Mouse (Mus musculus): ENCODE data around the gene Prdx4. TPM values are rescaled to one million over a fixed set of nuclear protein-coding genes. Genes with fewer than 3 reads are reported as not detected.

Prdx4 gene
- polyA plus RNA-seq, 1 experiment from 2014 or later = 281 TPM

DNA sequence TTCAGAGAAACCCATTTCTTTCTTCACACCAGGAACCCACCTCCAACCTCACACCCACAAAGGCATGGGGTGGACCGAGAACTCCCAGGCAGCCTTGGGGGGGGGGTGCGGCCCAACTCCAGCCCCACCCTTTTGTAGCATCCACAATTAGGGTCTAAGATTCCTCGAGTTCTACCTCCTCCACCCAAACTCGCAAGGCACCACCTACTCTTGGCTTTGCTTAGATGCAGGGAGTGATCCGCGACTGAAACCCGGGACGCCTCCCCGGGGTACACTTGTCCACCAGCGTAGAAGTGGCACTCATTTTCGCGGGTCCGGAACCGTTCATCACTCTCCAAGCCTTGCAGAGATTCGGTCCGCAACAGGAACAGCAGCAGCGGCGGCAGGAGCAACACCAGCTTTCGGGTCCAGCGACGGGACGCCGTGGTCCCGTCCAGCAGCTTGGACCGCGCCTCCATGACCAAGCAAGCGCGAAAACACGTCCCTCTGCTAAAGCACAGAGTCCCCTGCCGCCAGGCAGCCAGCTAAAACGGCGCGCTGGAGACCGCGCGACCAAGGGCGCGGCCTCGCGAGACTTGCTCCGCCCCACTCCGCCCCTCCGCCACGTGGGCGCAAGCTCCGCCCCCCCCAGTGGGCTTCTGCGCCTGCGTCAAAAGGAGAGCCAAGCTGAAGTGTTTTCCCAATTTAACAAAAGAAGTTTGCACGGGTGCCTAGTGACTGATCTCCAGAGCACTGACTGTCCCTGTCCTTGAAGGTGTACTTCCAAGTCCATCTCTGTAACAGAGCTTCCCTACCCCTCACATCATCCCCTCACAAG is 2.4 kb downstream of the Prdx4 start:
- H3K36me3 ChIP-seq (ENCODE audit: insufficient read depth, low read length) = no peaks in the 10 kb centered on the region
- H3K27ac ChIP-seq = peak overlapping the region; percentile 82
- 31% methylated on average over 49 of the region's 49 CpGs for WGBS
- ATAC-seq (replicated peaks; ENCODE audit: low FRiP score, low read depth) (peak; percentile 98), DNase-seq (ENCODE audit: low spot score) (peak; percentile 82)
- H3K4me1 ChIP-seq (replicated peaks; ENCODE audit: insufficient read depth, low read length) = no peaks in the 10 kb centered on the region
- no peaks in the 10 kb centered on the region for H3K9me3 ChIP-seq (replicated peaks; ENCODE audit: low read length)
- peak overlapping the region; percentile 52 for H3K4me3 ChIP-seq (replicated peaks; ENCODE audit: low read depth, low read length)
- peak overlapping the region; percentile 59 for H3K4me2 ChIP-seq (ENCODE audit: low read length)
- peak overlapping the region; percentile 67 for H3K9ac ChIP-seq (ENCODE audit: low read depth, low read length)
- no peaks in the 10 kb centered on the region for H3K27me3 ChIP-seq (ENCODE audit: insufficient read depth, low read length)
- TF ChIP-seq CTCF (IDR thresholded peaks at IDR 0.05; ENCODE audit: low read depth) = no peak

DNA sequence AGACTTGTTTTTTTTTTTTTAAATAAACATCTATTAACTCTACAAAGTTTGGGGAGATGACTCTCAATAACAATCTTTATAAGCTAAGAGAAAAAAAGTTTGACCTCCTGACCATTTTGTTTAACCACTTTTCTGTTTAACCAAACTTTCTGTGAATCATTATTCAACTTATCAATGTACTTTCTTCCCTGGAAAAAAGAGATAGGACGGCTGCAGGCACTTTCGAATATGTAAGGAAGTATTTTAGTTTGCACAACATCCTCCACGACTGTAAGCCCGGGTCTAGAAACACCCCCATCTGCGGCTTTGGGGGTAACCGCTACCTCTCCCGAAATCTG is 3.0 kb downstream of the Prdx4 start:
- no peak for DNase-seq (ENCODE audit: low spot score)
- no peaks in the 10 kb centered on the region for H3K9me3 ChIP-seq (replicated peaks; ENCODE audit: low read length)
- H3K9ac ChIP-seq (ENCODE audit: low read depth, low read length) = peak overlapping the region; percentile 67
- peak overlapping the region; percentile 52 for H3K4me3 ChIP-seq (replicated peaks; ENCODE audit: low read depth, low read length)
- 29% methylated on average over 7 of the region's 7 CpGs for WGBS
- peak overlapping the region; percentile 82; the same call in 1 of the 2 replicates for H3K27ac ChIP-seq
- no peaks in the 10 kb centered on the region for H3K36me3 ChIP-seq (ENCODE audit: insufficient read depth, low read length)
- H3K4me1 ChIP-seq (replicated peaks; ENCODE audit: insufficient read depth, low read length) = no peaks in the 10 kb centered on the region
- no peak for TF ChIP-seq CTCF (IDR thresholded peaks at IDR 0.05; ENCODE audit: low read depth)
- H3K4me2 ChIP-seq (ENCODE audit: low read length) = peak overlapping the region; percentile 59
- H3K27me3 ChIP-seq (ENCODE audit: insufficient read depth, low read length) = no peaks in the 10 kb centered on the region
- ATAC-seq (replicated peaks; ENCODE audit: low FRiP score, low read depth) = no peak

DNA sequence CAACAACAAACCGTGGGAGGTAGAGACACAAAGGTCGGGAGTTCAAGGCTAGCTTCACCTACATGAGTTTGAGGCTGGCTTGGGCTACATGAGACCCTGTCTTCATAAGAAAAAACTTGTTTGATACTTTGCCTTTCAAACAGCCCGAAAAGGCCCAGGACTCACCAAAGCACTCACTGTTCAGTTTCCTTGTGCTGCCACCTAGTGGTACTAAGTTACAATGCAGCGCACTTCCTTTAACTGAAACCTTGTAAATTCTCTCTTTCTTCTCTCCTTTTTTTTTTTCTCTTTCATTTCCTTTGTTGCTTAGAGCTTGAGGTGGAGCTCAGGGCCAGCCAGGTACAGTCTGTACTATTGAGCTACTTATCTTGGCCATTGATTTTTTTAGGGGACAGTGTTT is 22.5 kb downstream of the Prdx4 start:
- no peaks in the 10 kb centered on the region for H3K4me1 ChIP-seq (replicated peaks; ENCODE audit: insufficient read depth, low read length)

DNA sequence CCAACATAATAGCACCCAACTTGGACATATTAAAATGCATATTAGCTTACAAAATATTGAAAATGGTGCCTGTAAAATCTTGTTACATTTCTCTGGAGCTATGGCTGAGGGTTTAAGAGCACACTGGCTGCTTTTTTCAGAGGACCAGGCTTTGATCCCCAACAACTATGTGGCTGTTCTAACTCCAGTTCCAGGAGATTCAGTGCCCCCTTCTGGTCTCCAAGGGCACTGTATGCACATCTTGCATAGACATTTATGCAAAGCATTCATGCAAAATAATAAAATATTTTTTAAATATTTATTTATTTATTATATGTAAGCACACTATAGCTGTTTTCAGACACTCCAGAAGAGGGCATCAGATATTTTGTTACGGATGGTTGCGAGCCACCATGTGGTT is 34.2 kb downstream of the Prdx4 start:
- H3K27me3 ChIP-seq (ENCODE audit: insufficient read depth, low read length) = no peaks in the 10 kb centered on the region
- ATAC-seq (replicated peaks; ENCODE audit: low FRiP score, low read depth) (no peak), DNase-seq (ENCODE audit: low spot score) (no peak)
- H3K4me1 ChIP-seq (replicated peaks; ENCODE audit: insufficient read depth, low read length) = no peaks in the 10 kb centered on the region
- no peaks in the 10 kb centered on the region for H3K36me3 ChIP-seq (ENCODE audit: insufficient read depth, low read length)
- H3K4me3 ChIP-seq (replicated peaks; ENCODE audit: low read depth, low read length) = no peak overlapping the region
- no peaks in the 10 kb centered on the region for H3K9me3 ChIP-seq (replicated peaks; ENCODE audit: low read length)
- 97% methylated on average over 2 of the region's 2 CpGs for WGBS
- TF ChIP-seq CTCF (IDR thresholded peaks at IDR 0.05; ENCODE audit: low read depth) = peak; percentile 16; the same call in 1 of the 2 replicates
- no peak overlapping the region for H3K9ac ChIP-seq (ENCODE audit: low read depth, low read length)
- H3K4me2 ChIP-seq (ENCODE audit: low read length) = no peak overlapping the region
- H3K27ac ChIP-seq = no peak overlapping the region

More for the DNA sequence above, 22.5 kb downstream of the Prdx4 start:
- H3K9ac ChIP-seq (ENCODE audit: low read depth, low read length) = no peak overlapping the region
- H3K9me3 ChIP-seq (replicated peaks; ENCODE audit: low read length) = no peaks in the 10 kb centered on the region
- no peak overlapping the region for H3K4me3 ChIP-seq (replicated peaks; ENCODE audit: low read depth, low read length)
- WGBS = 41% methylated on average over 4 of the region's 4 CpGs
- H3K36me3 ChIP-seq (ENCODE audit: insufficient read depth, low read length) = no peaks in the 10 kb centered on the region
- peak; percentile 78 for TF ChIP-seq CTCF (IDR thresholded peaks at IDR 0.05; ENCODE audit: low read depth)
- no peak overlapping the region for H3K4me2 ChIP-seq (ENCODE audit: low read length)
- ATAC-seq (replicated peaks; ENCODE audit: low FRiP score, low read depth) (0 out of 2 replicates have a peak, but pooled peaks have one; percentile 33), DNase-seq (ENCODE audit: low spot score) (peak; percentile 60)
- no peaks in the 10 kb centered on the region for H3K27me3 ChIP-seq (ENCODE audit: insufficient read depth, low read length)
- no peak overlapping the region for H3K27ac ChIP-seq

DNA sequence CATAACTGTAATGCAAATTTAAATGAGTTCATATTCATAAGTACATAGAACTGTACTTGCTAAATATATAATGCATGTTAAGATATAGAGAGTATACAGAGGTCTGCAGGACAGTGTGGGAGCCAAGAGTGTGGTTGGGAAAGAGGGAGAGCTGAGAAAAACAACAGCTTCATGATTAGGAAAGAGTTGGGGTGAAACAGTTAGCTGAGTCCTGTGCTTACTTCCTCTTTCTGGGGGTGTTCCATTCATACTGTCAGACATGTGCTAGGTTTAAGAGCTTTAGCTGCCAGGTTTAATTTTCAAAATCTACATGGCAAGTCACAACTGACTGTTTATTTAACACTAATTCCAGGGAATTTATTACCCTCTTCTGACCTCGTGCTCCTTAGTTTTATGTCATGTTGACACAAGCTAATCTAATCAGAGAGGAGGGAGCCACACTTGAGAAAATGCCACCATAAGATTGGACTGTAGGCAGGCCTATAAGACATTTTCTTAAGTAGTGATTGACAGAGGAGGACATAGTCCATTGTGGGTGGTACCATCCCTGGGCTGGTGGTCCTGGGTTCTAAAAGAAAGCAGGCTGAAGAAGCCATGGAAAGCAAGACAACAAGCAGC is 60.0 kb downstream of the Prdx4 start:
- no peak overlapping the region for H3K27ac ChIP-seq
- peak; percentile 14 for DNase-seq (ENCODE audit: low spot score)
- H3K4me3 ChIP-seq (replicated peaks; ENCODE audit: low read depth, low read length) = no peak overlapping the region
- H3K9ac ChIP-seq (ENCODE audit: low read depth, low read length) = no peak overlapping the region
- no peak for TF ChIP-seq CTCF (IDR thresholded peaks at IDR 0.05; ENCODE audit: low read depth)
- H3K4me2 ChIP-seq (ENCODE audit: low read length) = no peak overlapping the region
- WGBS = 16% methylated on average over 1 of the region's 1 CpGs
- no peaks in the 10 kb centered on the region for H3K36me3 ChIP-seq (ENCODE audit: insufficient read depth, low read length)
- no peaks in the 10 kb centered on the region for H3K4me1 ChIP-seq (replicated peaks; ENCODE audit: insufficient read depth, low read length)
- no peak for ATAC-seq (replicated peaks; ENCODE audit: low FRiP score, low read depth)
- H3K27me3 ChIP-seq (ENCODE audit: insufficient read depth, low read length) = no peaks in the 10 kb centered on the region
- no peaks in the 10 kb centered on the region for H3K9me3 ChIP-seq (replicated peaks; ENCODE audit: low read length)

DNA sequence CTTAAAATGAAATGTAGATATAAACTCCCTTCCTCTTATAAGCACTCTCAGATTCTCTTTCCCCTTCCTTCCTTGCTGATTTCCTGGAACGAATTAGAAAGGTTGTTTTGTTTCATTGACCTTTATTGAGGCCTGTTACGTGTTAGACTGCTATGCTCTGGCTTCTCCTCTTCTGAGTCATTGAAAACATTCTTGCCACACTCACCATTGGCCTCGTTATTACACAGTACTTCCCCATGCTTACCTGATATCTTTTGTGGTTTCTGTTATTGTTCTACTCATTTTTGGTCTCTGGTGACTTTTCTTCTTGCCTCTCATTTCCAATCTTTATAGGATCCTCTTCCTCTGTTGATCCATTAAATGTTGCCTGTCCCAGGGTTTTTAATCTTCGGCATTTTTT is 62.1 kb downstream of the Prdx4 start:
- no peak overlapping the region for H3K4me3 ChIP-seq (replicated peaks; ENCODE audit: low read depth, low read length)
- no peaks in the 10 kb centered on the region for H3K27me3 ChIP-seq (ENCODE audit: insufficient read depth, low read length)
- ATAC-seq (replicated peaks; ENCODE audit: low FRiP score, low read depth) = no peak
- no peaks in the 10 kb centered on the region for H3K4me1 ChIP-seq (replicated peaks; ENCODE audit: insufficient read depth, low read length)
- H3K9ac ChIP-seq (ENCODE audit: low read depth, low read length) = no peak overlapping the region
- DNase-seq (ENCODE audit: low spot score) = no peak
- no peaks in the 10 kb centered on the region for H3K36me3 ChIP-seq (ENCODE audit: insufficient read depth, low read length)
- TF ChIP-seq CTCF (IDR thresholded peaks at IDR 0.05; ENCODE audit: low read depth) = no peak
- H3K9me3 ChIP-seq (replicated peaks; ENCODE audit: low read length) = no peaks in the 10 kb centered on the region
- no peak overlapping the region for H3K27ac ChIP-seq
- WGBS = 78% methylated on average over 4 of the region's 4 CpGs
- no peak overlapping the region for H3K4me2 ChIP-seq (ENCODE audit: low read length)

Other genes with a start within 250 kb of the Prdx4 start
- not detected in 2 replicates for gene Magea2, start 247.1 kb downstream of the Prdx4 start, polyA plus RNA-seq (2015; fragmentation: Nextera tagmentation; extraction: Ambion mirVana)
- gene Cldn34b2, start 212.3 kb downstream of the Prdx4 start, polyA plus RNA-seq (2015; fragmentation: Nextera tagmentation; extraction: Ambion mirVana) = 0.17 TPM in 1 of 2 replicates, not detected in the other
- 510 and 558 TPM in 2 replicates for gene Sat1, start 124.3 kb downstream of the Prdx4 start, polyA plus RNA-seq (2015; fragmentation: Nextera tagmentation; extraction: Ambion mirVana)
- gene Acot9, start 78.3 kb downstream of the Prdx4 start, polyA plus RNA-seq (2015; fragmentation: Nextera tagmentation; extraction: Ambion mirVana) = 63.9 and 66.5 TPM in 2 replicates